Mouse (Mus musculus) megakaryocyte, adult 5-6 weeks (primary cell): ENCODE data around the gene Rbm19. TPM values are rescaled to one million over a fixed set of nuclear protein-coding genes. Genes with fewer than 3 reads are reported as not detected.

Experiments
- ATAC-seq: 2 replicates; pipeline ENCODE4 v1.8.0; 2016; ENCODE audit warnings: mild to moderate bottlenecking, inconsistent platforms; ENCODE audit not compliant: poor library complexity, severe bottlenecking
- total RNA-seq, 2 experiments: library from RNA; stranded (forward) in 1 of 2; stranded (reverse) in 1 of 2; fragments of 153-499, 151-499 nt in 1 of 2; fragments of 221-1000, 200-1000 nt in 1 of 2; gene quantifications; 2 replicates each; pipeline versions ENCODE4 v1.2.3 to v1.2.4; 2015 to 2017

The Rbm19 gene
- total RNA-seq, 2 experiments from 2014 or later = 7.1 to 11.7 TPM

DNA sequence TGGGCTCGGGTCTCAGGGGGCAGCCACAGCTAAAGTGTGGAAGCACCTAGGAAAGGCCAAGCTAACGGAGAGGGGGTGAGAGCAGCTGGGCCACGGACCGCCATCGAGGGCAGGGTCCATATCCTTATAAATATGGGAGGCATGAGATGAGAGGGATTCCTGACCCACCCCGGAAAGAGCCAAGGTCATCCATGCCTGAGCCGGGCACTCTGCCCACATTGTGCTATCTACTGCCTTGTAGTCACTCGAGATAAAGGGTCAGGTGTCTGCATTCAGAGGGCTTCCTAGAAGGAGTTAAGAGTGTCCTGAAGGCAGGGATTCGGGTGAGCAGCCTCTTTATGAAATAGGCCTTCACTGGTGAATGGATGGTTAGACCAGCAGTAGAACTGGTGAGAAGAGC lies 80.6 kb downstream of the Rbm19 start:
- ATAC-seq = no peak

DNA sequence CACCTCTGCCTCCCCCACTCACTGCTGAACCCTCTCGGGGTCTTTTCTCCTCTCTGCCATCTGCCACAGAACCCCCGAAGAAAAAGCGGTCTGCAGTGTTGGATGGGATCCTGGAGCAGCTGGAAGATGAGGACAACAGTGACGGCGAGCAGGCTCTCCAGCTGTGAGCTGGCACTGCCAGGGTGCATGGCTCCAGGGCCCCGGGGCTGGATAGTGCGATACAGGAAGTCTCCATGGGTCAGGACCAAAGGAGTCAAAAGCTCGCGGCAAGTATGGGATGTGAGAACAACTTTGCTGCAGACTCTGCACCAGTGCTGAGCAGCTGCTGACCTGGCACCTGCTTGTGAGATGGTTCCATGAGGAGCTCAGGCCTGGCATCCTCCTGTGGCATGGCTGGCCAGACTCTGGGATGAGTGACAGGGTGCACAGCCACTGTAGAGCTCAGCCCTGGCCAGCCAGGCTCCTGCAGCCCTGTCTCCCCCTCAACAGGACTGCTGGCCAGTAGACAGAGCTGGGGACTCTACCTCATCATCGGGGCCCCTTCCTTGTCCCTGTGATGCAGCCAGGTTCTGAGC lies 81.6 kb downstream of the Rbm19 start:
- no peak for ATAC-seq

DNA sequence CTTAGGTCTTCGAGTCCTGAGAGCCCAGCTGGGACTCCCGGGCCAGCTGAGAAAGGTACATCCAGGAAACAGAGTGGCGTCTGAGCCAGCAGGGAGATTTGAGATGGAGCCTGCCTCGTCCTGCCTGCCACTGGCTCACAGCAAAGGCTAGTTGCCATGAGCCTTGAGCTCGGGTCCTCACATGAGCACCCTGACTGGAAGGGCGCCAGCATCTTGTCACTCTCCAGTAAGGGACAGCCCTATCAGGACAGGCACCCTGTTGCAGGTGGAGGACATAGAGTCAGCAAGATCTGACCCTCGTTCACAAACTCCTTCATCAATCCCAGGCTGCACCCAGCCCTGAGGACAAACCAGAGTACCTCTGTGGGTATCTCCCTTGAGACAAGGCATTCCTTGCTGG lies 83.6 kb downstream of the Rbm19 start:
- no peak for ATAC-seq

DNA sequence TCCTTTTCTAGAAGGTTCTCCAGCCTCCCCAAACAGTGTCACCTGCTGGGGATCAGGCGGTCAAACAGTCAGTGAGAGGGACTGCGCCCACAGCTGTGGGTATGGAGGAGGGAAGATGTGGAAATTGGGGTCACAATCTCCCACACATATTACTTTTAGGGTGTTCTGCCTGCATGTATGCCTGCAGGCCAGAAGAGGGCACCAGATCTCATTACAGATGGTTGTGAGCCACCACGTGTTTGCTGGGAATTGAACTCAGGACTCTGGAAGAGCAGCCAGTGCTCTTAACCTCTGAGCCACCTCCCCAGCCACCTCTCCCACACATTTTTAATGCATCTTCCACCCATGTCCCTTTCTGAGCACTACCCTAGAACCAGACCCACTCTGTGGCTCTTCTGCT lies 88.1 kb downstream of the Rbm19 start:
- ATAC-seq = no peak

DNA sequence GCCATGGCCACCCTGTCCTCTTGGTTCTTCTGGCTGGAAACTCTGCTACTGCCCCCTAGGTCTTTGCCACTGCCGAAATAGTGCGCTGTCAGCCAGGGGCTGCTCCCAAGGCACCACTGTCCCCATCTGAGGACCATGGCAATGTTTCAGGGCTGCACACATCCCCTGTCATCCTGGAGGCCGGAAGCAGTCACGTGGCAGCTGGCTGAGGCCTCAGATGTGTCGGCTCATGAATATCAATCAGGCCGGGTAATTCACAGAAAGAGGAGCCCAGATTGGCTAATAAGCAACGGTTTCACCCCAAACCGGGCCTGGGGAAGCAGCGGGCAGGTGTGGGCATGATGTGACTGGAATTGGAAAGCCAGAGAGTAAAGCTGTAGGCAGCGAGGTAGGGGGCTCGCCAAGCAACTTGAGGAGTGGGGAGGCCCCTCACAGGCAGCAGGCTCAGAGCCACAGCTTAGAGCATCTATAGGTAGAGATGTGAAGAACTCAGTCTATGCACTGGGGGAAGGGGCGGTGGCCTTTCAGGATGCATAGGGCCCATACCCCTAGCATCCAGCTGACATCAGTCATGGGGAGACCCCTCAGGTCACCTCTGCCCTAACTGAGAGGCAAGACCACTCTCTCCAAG lies 90.2 kb downstream of the Rbm19 start:
- no peak for ATAC-seq

DNA sequence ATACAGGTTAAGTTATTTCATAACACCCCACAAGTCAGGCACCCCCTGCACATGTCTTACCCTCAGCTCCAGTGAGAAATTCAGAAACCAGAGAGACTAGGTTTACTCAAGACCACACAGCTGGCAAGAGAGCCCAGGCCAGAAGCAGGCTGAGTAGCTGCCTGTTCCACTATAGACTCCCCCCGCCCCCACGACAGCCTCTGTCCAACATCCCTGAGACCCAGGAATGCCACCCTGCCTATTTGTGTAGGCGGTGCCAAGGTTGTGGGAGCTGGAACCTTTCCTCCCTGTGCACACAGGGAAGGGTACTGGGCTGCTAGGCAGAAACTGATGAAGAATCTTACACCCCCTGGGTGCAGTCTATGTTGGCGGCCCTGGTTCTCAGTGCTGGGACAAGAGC lies 91.2 kb downstream of the Rbm19 start:
- ATAC-seq = no peak

DNA sequence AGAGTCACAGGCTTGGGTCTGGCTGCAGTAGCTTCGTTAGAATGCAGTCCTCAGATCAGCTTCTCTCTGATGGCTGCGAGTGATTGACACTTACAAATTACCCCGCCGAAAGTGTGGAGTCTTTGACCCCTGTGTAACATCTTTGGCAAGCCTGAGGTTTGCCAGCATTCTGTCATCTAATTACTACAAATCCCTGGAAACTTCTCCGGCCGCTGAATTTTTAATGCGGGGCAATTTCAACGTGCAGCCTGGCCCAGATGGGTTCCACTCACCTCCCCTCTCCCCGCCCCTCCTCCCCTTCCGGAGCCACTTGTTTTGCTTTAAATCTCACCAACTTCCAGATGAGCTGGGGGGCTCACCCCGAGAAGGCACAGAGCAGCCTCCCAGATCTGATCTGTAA lies 94.4 kb downstream of the Rbm19 start:
- ATAC-seq = no peak

DNA sequence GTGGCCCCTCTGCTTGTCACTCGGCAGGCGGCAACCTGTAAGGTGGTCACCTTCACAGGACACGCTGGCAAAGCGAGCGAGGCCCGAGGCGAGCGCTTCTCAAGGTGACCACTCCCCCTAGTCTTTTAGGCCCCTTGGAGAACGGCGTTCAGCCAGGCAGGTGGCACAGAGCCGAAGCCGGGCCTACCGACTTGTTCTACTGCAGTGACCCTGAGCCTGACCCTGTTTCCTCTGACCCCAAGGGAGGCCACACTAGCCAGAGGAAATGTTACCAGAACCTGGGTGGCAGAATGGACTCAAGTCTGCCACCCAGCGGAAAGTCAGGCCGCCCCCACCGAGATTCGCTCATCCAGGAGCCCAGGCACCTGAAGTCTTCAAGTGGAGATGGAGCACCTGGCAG lies 94.9 kb downstream of the Rbm19 start:
- ATAC-seq = no peak

DNA sequence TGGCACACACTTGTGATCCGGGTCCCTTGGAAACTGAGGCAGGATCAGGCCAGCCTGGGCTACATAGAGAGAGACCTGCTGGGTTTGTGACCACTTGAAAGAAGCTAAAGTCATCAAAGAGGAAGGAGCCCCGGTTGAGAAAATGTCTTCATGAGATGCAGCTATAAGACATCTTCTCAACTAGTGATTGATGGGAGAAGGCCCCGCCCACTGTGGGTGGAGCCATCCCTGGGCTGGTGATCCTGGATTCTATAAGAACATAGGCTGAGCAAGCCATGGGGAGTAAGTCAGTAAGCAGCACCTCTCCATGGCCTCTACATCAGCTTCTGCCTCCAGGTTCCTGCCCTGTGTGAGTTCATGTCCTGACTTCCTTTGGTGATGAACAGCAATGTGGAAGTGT lies 98.2 kb downstream of the Rbm19 start:
- no peak for ATAC-seq

DNA sequence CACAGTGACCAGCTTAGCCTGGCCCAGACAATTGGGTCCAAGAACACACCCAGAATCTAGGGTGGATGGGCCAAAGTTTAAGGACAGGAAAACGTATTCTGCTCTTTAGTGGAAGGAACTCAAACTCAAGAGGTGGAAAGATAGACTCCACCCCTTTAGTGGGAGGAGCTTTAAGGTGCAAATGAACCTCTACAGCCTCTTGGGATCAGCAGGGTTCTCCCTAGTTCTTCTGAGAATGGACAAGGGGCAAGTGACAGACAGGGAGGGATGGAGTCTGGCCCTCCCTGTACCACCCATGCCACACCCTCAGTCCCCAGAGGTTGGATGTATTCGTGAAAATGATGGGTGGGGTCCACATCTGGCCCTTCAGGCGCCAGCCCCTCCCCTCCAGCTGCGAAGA lies 105.0 kb downstream of the Rbm19 start:
- no peak for ATAC-seq

DNA sequence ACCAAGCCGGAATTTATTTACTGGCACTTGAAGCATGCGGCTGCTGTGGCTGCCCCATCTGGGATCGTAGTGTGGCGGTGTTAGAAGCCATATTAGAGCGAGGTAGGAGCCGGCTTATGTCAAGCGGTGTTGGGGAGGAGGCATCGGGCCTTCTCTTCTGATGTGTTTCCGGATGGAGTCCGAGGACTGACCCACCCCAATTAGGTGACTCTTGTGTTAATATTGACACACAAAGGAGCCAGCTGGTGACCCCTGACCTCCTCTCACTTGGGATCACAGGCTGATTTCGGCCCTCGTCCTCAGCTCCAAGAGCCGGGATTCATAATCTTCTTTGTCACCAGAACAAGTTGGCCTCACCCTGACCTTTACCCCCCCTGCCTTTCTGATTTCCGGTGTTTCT lies 109.1 kb downstream of the Rbm19 start:
- ATAC-seq = no peak

DNA sequence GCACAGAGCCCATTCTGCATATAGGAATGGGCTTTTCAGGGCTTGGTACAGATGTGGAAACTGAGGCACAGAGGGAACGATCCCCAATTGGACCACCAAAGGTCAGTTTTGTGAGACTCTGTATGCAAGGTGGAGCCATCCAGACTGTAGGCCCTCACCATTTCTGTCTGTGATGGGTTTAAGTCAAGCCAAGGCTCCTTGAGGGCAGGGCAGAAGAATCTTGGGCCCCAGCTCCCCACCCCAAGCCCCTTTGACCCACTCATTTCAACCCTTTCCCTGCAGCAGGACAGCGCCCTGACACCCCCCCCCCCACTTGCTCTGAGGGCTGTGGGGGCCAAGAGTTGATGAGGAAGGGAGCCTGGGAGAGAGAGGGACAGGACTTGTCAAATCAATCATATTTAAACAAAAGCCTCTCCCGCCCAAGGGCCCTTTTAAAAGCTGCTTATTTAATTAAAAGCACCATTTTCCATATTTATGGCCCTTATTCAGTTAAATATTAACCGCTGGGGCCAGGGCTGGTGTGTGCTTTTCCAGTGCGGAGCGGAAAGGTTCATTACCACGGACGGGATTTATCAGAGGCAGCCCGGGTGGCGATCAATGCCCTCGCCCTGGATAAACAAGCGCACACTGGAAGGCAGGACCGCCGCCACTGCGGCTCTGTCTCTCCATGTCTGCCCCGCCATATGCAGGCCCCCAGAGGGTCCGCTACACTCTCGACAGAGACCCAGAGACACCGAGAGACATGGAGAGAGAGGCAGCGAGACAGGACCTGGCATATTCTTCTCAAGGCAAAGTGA lies 112.5 kb downstream of the Rbm19 start:
- ATAC-seq = no peak

DNA sequence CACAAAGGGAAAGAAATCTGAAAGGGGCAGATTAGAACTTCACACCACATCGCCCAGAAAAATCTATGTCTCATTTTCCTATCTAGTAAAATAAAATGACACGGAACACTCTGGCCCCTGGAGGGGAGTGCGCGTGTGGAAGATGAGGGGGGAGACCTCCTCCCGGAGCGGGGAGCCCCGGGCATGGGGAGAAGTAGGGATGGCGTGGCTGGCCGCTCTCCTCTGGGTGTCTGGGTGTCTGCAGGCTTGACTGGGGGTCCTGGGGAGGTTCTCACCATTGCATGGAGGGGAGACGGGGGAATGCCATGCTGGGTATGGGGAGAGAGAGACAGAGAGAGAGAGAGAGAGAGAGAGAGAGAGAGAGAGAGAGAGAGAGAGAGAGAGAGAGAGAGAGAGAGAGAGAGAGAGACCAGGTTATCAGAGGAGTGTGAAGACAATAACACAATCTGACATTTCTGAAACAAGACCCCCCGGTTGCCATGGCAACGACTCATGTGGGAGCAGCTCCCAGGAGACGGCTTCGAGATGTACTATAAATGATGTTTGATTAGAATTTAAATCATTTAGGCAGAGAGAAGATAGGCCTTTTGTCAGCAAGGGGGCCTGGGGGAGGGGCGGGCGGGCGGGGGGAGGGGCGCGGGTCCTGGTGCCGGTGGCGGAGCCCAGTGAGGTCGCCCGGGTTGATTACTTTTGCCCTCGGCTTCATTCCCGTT lies 115.3 kb downstream of the Rbm19 start:
- no peak for ATAC-seq

DNA sequence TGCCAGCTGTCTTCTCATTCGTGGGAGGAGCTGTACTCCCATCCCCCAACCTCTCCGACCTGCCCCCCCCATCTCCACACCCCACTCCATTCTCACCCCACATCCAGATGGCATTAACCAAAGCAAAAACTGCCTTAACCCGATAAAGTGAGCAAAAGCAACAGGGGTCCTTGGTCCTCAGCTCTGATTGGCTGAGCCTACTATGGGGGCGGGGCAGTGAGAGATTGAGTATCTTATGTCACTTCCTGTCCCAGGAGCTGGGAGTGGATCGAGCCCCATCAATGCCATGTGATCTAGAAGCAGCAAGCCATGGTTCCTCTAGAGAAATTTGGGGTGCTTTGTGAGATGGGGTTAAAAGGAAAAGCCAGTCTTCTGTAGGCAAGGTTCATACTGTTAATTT lies 118.9 kb downstream of the Rbm19 start:
- no peak for ATAC-seq

DNA sequence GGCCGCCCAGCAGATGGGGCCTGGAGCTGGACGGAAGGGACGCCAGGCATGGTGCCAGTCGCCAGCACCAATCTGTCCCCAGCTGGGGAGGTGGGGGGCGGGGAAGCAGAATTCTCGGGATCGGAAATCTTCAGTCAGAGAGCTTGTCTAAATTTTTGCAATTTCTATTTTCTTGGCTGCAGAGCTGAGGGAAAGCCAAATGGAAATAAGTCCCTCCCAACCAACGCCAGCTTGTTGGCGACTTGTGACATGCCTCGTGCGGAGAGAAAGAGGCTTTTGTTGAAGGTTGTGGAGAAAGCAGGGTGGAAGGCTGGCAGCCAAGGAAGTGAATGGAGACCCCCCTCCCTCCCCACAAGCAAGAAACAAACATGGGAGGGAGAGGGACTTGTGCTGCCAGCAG lies 119.3 kb downstream of the Rbm19 start:
- ATAC-seq = no peak

DNA sequence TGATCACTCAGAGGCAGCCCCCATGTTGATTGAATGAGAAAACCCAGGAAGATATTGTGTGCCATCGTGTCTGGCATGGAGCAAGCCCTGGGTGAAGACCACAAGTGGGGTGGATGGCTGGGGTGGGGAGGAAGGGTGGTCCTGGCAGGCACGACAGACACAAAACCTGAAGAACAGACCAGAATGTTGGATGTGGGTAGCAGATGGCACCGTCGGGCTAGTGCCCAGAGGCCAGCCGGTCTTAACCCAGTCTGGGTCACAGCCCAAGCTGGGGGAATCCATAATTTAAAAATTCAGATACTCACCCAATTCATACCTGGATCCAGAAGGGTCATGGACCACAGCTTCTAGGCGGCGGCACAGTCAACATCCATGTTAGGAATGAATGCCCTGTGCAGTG lies 123.8 kb downstream of the Rbm19 start:
- ATAC-seq = no peak

DNA sequence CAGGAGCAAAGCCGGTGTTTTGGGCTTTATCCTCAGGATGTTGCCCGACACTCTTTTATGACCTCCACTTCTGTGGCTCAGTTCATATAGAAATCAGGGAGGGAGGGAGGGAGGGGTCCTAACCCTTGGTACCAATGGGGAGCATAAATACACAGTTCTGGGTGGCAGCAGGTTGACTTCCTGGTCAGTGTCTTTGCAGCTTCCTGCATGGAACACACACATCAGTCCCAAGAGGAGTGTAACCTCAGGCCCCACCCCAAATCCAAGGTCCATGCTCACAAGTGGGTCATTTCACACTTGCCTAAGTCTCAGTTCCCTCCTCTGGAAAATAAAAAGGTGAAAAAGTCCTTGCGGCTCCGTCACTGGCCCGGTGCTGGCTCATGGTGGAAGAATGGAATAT lies 129.1 kb downstream of the Rbm19 start:
- ATAC-seq = no peak
